Mouse (Mus musculus): ENCODE data around the gene Cpsf4l. TPM values are rescaled to one million over a fixed set of nuclear protein-coding genes. Genes with fewer than 3 reads are reported as not detected.

Gene Cpsf4l
- total RNA-seq, 2 experiments from 2014 or later, result not detected

Other genes starting within 250 kb of the Cpsf4l start
- not detected for gene Sstr2, start 90.7 kb downstream of the Cpsf4l start, total RNA-seq (2021)
- gene Cog1, start 60.8 kb downstream of the Cpsf4l start, total RNA-seq (2021), result 10 to 100 TPM; 19.9 to 21.8 TPM
- 1 to 10 TPM; 1.5 to 2.4 TPM for gene Slc39a11, start 59.9 kb downstream of the Cpsf4l start, total RNA-seq (2021)
- gene Fam104a, start 25.9 kb downstream of the Cpsf4l start, total RNA-seq (2021), result 10 to 100 TPM; 32.7 to 34.4 TPM
- 1 to 10 TPM; 3.2 to 6.6 TPM for gene D11Wsu47e, start 25.6 kb downstream of the Cpsf4l start, total RNA-seq (2021)
- 1 to 10 TPM; 4.5 to 7.4 TPM for gene Cdc42ep4, start 41.9 kb upstream of the Cpsf4l start, total RNA-seq (2021)

Measured in gastrocnemius, adult 18-20 months (tissue).